Mouse (Mus musculus) adipocyte (in vitro differentiated cells): ENCODE measurements around the gene Nars2.

Experiments
- DNase-seq: peaks from one replicate; pipeline ENCODE4 v3.0.0-alpha.2; 2016; ENCODE audit warnings: low spot score

Gene Nars2

GRCm38 (mm10) chr7:96971027-96971996 lies 20.0 kb downstream of the Nars2 start:
- DNase-seq = no peak

DNA sequence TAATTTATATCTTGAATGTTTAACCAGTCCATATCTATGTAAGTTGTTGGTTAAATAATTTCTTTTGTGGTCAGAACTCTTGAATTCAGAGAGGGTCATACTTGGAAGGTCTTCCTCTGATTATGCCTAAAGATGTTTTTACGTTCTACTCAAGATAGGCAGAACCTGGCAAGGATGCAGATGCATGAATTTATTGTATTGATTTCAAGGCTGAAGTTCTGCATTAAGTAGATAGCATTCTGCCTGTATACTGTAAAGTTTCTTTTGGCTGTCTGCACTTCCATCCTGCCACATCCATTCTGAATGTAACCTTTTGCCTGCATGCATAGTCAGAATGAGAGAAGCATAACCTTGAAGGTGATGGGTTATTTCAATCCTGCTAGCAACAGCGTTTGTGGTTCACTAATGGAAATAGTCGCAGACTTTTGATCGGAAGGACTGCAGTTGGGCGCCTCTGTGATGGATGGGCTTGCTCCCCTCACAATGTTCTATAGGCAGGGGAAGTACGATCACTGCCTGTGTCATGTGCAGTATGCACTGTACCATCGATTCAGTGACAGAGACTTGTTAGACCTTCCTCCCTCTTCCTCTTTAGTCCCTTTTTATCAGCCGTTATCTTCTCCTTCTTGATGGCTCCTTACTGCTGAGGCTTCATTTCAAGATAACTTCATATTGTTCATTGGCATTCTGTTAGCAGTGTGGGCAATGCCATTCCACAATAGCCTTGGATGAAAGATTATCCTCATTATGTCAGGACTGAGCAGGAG lies 21.0 kb downstream of the Nars2 start:
- no peak for DNase-seq

GRCm38 (mm10) chr7:96975914-96976313 lies 24.6 kb downstream of the Nars2 start:
- no peak for DNase-seq

DNA sequence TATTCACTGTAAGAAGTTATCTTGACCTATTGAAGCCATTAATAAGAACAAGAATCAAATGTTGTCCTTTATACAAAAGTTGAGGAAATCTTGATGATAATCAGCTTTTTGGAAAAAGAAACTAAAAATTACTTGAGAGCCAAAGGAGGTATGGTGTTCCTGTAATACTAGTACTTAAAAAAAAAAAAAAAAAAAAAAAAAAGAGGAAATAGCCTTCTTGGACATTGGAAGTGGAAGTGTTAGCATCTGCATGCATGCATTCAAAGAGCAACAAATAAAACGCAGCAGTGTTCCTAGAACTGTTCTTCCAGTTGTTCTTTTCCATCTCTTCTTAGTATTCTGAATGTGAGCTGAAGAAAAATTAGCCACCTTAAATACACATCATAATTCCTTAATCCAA lies 25.9 kb downstream of the Nars2 start:
- no peak for DNase-seq

- DNase-seq = peak; percentile 10
Observed at GRCm38 (mm10) chr7:96981366-96981765, 30.1 kb downstream of the Nars2 start.

- DNase-seq = no peak
Observed at GRCm38 (mm10) chr7:96983660-96984347, 32.5 kb downstream of the Nars2 start.

DNA sequence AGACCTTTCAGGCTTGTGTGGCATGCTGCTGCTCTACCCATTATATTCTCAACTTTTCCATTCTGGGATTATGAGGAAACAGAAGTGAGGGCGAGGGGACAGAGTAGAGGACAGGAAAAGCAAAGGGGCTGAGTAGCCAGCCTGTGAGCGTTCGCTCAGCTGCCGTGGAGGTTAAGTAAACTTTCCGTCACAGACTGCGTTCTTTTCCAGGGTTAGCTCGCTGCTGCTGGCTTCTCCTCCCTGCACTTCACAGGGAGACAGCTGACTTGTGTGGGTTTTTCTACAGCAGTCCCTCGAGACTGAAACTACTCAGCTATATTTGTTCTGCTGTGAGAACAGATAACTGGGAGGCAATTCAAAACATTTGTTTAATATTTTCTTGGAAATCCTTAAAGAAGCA lies 34.5 kb downstream of the Nars2 start:
- peak; percentile 24 for DNase-seq

DNA sequence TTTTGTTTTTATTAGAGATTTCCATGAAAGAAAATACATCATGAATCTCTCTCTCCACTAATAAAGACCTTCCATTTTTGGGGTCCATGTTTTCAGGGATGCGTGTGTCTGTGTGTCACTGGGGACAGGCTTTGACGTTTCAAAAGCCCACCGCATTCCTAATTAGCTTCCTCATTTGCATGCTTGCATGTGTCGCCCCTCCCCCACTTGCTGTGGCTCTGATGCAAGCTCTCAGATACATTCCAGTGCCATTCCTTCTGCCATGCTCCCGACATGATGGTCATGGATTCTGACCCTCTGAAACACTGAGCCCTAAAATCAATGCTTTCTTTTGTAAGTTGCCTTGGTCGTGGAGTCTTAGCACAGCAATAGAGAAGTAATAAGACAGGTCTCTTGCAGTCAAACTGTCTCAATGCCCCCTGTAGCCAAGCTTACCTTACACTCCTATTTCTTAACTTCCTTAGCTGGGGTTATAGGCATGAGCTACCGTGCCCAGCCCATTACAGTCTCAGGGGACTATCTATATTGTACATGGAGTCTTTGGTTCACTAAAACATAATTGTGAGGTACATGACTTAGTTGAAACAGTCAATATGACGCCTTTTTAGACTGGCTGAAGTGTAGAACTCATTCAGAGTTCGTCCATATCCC lies 35.6 kb downstream of the Nars2 start:
- no peak for DNase-seq

DNA sequence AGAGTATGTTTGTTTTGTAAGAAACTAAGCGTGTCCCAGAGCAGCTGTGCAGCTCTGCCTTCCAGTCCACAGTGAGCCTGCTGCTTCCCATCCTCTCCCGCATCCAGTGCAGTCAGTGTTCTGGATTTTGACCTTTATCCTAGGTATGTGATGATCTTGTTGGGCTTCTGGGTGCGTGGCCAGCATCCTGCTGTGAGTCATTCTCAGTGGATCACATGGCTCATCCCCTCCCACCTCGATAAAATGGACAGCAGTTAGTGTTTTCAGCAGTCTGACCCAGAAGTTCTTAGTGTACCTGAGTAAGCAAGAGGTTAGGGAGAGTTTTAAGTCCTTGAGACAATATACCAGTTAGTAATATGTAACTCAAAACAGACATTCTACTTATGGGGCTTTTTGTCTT lies 36.4 kb downstream of the Nars2 start:
- DNase-seq = peak; percentile 16

DNA sequence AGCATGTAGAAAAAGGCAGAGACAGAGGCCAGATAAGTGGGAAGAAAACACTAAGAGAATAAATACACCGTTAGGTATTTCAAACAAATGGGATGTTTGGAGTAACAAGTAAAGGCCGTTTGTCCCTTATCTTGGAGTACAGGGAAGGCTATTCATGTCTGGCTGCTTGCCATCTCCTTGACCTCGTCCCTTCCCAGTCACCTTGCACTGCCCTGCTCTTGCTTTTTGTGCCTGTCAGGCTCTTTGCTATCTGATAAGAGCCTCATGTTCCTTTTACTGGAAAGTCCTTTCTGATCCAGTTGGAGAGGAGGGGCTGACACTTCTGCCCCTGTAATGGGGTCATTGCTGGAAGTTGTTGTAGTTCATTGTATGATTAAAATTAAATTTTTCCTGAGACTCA lies 61.7 kb downstream of the Nars2 start:
- no peak for DNase-seq

DNA sequence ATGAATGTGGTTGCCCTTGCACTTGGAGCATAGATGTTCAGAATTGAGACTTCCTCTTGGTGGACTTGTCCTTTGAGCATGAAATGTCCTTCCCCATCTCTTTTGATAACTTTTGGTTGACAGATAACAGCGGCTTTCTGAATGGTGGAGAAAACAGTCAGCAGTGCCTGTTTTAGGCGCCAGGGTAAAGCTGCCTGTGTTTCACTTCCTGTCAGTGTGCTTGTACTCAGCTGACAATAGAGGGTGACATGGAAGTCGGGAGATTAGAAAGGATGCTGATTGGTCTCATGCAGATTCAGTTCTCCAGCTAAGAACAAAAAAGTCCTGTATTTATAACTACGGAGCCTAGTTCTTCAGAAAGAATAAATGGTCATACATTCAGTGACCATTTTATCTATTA lies 66.7 kb downstream of the Nars2 start:
- no peak for DNase-seq

- DNase-seq = peak; percentile 57
Observed at GRCm38 (mm10) chr7:97018418-97018817, 67.1 kb downstream of the Nars2 start.

DNA sequence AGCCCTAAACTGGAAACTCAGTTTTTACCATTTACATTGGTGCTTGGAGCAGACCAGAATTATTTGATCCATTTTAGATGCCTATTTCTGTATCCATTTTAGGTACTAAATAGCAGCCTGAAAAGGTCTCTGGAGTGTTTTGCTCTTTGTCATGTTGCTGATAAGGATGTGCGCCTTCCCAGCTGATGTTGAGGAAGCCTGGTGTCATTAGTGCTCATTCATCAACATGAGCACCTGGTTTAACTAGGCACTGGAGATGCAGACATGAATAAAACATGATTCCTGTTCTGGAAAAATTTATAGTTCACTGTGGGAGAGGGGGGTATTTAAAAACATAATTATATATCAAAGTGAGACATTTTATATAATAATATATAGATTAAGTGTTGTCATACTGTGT lies 68.0 kb downstream of the Nars2 start:
- DNase-seq = no peak

DNA sequence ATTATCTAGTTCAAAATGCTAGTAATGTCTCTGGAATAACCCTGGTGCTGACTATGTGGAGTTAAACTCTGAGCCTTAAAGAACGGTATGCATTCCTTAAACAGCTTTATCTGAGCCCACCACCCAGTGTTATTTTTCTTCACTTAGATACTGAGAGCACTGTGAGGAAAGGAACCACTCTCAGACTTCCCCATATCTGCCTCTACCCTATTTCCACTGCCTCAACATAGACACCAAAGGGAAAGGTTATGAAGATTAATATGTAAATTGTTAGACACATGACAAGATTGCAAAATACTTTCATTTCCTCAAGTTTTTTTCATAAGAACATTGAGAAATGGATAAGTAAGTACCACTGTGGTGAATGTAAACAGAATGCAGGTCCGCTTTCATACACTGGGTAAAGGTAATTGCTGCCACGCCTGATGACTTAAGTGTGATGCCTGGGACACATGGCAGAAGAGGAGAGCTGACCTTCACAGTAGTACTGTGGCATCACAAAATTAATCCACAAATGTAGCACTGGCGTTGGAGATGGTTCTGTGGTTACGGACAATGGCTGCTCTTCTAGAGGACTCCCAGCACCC lies 75.6 kb downstream of the Nars2 start:
- peak; percentile 6 for DNase-seq

GRCm38 (mm10) chr7:97029151-97029550 lies 77.8 kb downstream of the Nars2 start:
- peak; percentile 46 for DNase-seq

GRCm38 (mm10) chr7:97032412-97032811 lies 81.1 kb downstream of the Nars2 start:
- no peak for DNase-seq

DNA sequence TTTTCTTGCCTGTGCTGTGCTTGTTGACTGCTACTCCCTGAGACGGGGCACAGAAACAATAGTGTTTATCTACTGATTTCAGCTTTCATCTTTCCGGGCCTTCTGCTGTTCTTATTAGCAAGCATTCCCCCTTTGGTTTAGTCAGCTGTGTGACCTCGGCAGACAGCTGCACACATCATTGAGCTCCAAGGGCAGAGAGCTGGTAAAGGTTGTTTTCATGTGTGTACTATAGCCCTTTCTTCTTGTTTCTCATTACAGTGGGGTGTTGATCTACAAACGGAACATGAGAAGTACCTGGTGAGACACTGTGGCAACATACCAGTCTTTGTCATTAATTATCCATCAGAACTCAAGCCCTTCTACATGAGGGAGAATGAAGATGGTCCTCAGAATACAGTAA lies 88.3 kb downstream of the Nars2 start:
- no peak for DNase-seq

DNA sequence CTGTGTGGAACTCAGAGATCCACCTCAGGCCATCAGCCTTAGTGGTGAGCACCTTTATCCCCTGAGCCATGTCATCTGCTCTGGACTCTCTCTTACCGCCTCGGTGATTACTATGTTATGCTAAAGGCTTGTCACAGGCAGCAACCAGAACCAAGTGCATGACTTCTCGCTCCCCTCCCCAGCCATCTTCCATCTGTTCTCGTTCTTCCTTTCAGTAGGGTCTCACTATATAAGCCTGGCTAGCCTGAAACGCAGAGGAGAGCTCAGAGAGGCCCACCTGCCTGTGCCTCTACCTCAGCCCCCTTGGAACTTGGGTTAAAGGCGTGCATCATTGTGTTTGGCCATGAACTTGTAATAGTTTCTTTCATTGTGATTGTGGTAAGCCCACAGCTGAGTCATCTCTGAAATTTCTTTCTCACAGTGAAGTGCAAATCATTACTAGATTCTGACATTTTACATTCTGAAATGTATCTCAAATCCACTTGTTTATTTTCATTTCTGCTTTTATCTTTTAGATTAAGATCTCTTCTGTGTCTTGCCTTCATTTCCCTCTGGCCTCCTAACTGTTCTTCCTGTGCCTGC lies 90.7 kb downstream of the Nars2 start:
- DNase-seq = no peak

DNA sequence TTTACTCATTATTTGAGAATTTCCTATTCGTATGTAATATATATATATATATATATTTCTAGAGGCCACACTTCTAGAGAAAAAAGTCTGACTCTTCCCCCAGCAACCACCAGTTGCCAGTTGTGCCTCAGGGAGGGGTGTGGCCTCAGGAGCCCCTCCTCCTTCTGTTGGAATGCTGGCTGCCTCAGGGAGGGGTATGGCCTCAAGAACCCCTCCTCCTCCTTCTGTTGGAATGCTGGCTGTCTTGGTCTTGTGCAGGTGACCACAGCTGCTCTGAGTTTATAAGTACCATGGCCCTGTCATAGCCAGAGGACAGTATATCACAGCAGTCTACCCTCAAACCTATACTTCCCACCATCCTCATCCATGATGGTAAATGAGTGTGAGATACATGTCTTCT lies 91.7 kb downstream of the Nars2 start:
- DNase-seq = no peak

DNA sequence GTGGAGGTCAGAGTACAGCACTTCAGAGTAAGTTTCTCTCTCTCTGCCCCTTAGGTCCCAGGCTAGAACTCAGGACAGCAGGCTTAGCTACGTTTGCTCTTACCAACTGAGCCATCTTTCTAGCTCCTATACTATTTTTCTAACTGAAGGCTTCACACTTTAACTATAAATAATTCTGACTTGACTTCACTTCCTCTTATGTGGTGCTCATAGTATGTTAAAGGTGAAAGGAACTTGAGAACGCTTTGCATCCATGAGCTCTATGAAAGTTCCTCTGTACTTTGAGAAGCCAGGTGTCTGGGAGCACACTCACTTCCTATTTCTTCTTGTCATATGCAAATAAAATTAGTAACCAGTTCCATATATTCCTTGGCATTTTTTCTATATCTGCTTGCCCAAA lies 109.7 kb downstream of the Nars2 start:
- DNase-seq = no peak

DNA sequence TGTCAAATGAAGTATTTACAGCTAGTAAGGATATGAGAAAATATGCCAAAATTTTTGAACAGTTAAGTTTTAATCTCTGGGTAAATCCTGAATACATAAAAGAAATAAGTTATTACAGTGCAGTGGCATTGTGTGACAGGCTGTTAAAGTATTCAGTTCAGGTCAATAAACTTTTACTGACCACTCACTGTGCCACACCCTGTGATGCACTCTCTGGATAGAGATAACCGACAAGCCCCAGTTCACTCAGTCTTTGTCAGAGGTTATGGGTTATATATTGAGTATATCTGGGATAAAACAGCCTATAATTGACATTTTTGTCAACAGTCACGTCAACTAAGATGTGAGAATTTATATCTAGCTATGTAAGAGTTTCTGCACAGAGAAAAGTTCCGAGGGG lies 120.2 kb downstream of the Nars2 start:
- DNase-seq = no peak
